Mouse (Mus musculus) bone marrow macrophage, adult 2 months (primary cell): ENCODE data around the gene Gbx1.

Experiments used
- CTCF ChIP-seq: IDR thresholded peaks from 2 replicates; pipeline ENCODE4 v1.5.1; 2012; ENCODE audit warnings: low read depth, mild to moderate bottlenecking, low read length, moderate library complexity
- POLR2A ChIP-seq: IDR thresholded peaks from 2 replicates; pipeline ENCODE4 v1.6.1; 2012; ENCODE audit warnings: mild to moderate bottlenecking, low read depth, low read length, borderline replicate concordance

- no peak for TF ChIP-seq POLR2A
- TF ChIP-seq CTCF: no peak
These were observed 32.0 kb downstream of the Gbx1 start for GRCm38 (mm10) chr5:24495019-24495418.
